Comparison of ENCODE assay signal across 29 mouse cellular contexts in the genomic region with DNA sequence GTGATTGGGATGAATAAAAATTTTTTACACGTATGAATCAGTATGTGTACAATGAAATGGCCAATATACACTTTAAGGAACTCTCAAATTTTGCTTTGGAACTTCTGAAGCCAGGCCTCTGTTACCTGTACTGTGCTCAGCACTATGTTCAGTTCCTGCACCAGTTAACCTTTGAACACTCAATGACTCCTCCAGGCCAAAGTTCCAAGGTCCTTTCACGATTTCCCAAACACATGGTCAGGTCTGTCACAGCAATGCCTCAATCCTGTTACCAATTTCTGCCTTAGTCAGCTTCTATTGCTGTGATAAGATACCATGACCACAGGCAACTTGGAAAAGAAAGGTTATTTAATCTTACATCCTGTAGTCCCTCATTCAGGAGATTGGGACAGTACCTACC. TPM values are rescaled to one million over a fixed set of nuclear protein-coding genes. Genes with fewer than 3 reads are reported as not detected.
DNase-seq lines count a peak whose midpoint lies in the region; ATAC-seq and TF ChIP-seq lines count a peak whose summit lies in the region.
"Had no signal": no experiment of that assay in that cellular context is flagged by ENCODE, and none has a peak within 500 bp of the region (broad histone marks: within the 10 kb centered on the region; RNA-seq: fewer than 3 reads in every experiment).

No protein-coding gene starts in this region.

- no peak for TF ChIP-seq POLR2A in kidney, adult 2 months (IDR thresholded peaks at IDR 0.05; ENCODE audit: low read depth, low read length)
- no peak for TF ChIP-seq POLR2A in liver, adult 2 months (IDR thresholded peaks at IDR 0.05; ENCODE audit: extremely low read depth, insufficient read depth, low read length)

- no peaks in the 10 kb centered on the region for H3K9me3 ChIP-seq in kidney, embryonic 14.5 days (ENCODE audit: control insufficient read depth, low read length)
- H3K9me3 ChIP-seq: embryonic facial prominence, embryonic 13.5 days; embryonic facial prominence, embryonic 15.5 days; forebrain, embryonic 10.5 days; forebrain, embryonic 12.5 days had no signal

- H3K79me2 ChIP-seq in liver, adult 2 months (ENCODE audit: control insufficient read depth, insufficient read depth, low read length), result no peaks in the 10 kb centered on the region

- H3K27me3 ChIP-seq in kidney, adult 2 months (replicated peaks; ENCODE audit: control insufficient read depth, insufficient read depth, low read length), result no peaks in the 10 kb centered on the region
- H3K27me3 ChIP-seq in kidney, embryonic 14.5 days (ENCODE audit: control insufficient read depth, insufficient read depth, low read length), result no peaks in the 10 kb centered on the region
- no peaks in the 10 kb centered on the region for H3K27me3 ChIP-seq in liver, adult 2 months (ENCODE audit: control insufficient read depth, insufficient read depth, low read length)
- H3K27me3 ChIP-seq: embryonic facial prominence, embryonic 15.5 days had no signal

- no peak overlapping the region for H3K27ac ChIP-seq in kidney, adult 2 months (ENCODE audit: insufficient read depth, low read depth, low read length)
- no peak overlapping the region for H3K27ac ChIP-seq in kidney, embryonic 14.5 days (ENCODE audit: low read depth, low read length)
- no peak overlapping the region; the same call in 1 of the 2 replicates for H3K27ac ChIP-seq in liver, adult 2 months (replicated peaks; ENCODE audit: insufficient read depth, low read depth, low read length)
- H3K27ac ChIP-seq: embryonic facial prominence, embryonic 13.5 days; embryonic facial prominence, embryonic 15.5 days; forebrain, embryonic 10.5 days; forebrain, embryonic 12.5 days had no signal

- ATAC-seq in kidney, embryonic 14.5 days (ENCODE audit: low FRiP score, low TSS enrichment), result no peak
- ATAC-seq: forebrain, embryonic 14.5 days had no signal

- peak; percentile 66 for DNase-seq in kidney, adult 2 months
- DNase-seq in kidney, postnatal 4 days, result no peak
- DNase-seq in kidney, adult 9 months, result peak; percentile 69
- DNase-seq in liver, adult 2 months (ENCODE audit: extremely low read depth, low read depth, low spot score), result peak; percentile 87
- no peak for DNase-seq in liver
- DNase-seq: adrenal gland, adult 2 months; adrenal gland, postnatal 10 days; adrenal gland, postnatal 25 days; cerebellum, adult 11 months; cerebellum, adult 18-20 months; cerebellum, adult 8-10 months; cerebellum, adult 9-11 months; cerebellum, postnatal 14 days; cerebellum, postnatal 36 days; embryo, embryonic 11 days had no signal

- 50% methylated on average over 2 of the region's 2 CpGs for WGBS in kidney, adult 2 months
- WGBS in kidney, embryonic 14.5 days, result 78% methylated on average over 2 of the region's 2 CpGs
- 39% methylated on average over 2 of the region's 2 CpGs for WGBS in liver, adult 2 months

- no peak overlapping the region for H3K9ac ChIP-seq in kidney, embryonic 14.5 days (ENCODE audit: low read depth, low read length)
- no peak overlapping the region for H3K9ac ChIP-seq in liver, adult 2 months (ENCODE audit: low read depth, low read length)
- H3K9ac ChIP-seq: embryonic facial prominence, embryonic 13.5 days; embryonic facial prominence, embryonic 15.5 days; forebrain, embryonic 12.5 days had no signal

- no peak for TF ChIP-seq CTCF in kidney, adult 2 months (conservative IDR thresholded peaks at IDR 0.05; ENCODE audit: insufficient read depth, insufficient read length, low read depth, low read length)
- no peak for TF ChIP-seq CTCF in liver, adult 2 months (IDR thresholded peaks at IDR 0.05; ENCODE audit: low read depth, low read length)

- no peak overlapping the region for H3K4me3 ChIP-seq in kidney, adult 2 months (ENCODE audit: insufficient read depth, low read depth, low read length)
- no peak overlapping the region for H3K4me3 ChIP-seq in kidney, embryonic 14.5 days (ENCODE audit: low read length)
- H3K4me3 ChIP-seq in liver, adult 2 months (ENCODE audit: insufficient read depth, low read depth, low read length), result no peak overlapping the region
- H3K4me3 ChIP-seq: embryonic facial prominence, embryonic 13.5 days; embryonic facial prominence, embryonic 15.5 days; erythroblast, embryonic 14.5 days; forebrain, embryonic 10.5 days; forebrain, embryonic 12.5 days had no signal

- H3K36me3 ChIP-seq in kidney, adult 2 months (ENCODE audit: control insufficient read depth, insufficient read depth, low read length), result no peaks in the 10 kb centered on the region
- H3K36me3 ChIP-seq in kidney, embryonic 14.5 days (ENCODE audit: control insufficient read depth, insufficient read depth, low read length), result no peaks in the 10 kb centered on the region
- H3K36me3 ChIP-seq in liver, adult 2 months (ENCODE audit: control insufficient read depth, insufficient read depth, low read length), result no peaks in the 10 kb centered on the region
- H3K36me3 ChIP-seq: embryonic facial prominence, embryonic 13.5 days; embryonic facial prominence, embryonic 15.5 days; forebrain, embryonic 10.5 days; forebrain, embryonic 12.5 days had no signal

- H3K4me2 ChIP-seq in kidney, embryonic 14.5 days (replicated peaks; ENCODE audit: low read depth, low read length), result no peak overlapping the region
- H3K4me2 ChIP-seq: embryonic facial prominence, embryonic 13.5 days; embryonic facial prominence, embryonic 15.5 days; forebrain, embryonic 12.5 days had no signal

- no peaks in the 10 kb centered on the region for H3K4me1 ChIP-seq in kidney, adult 2 months (ENCODE audit: control insufficient read depth, insufficient read depth, low read length)
- H3K4me1 ChIP-seq in kidney, embryonic 14.5 days (ENCODE audit: control insufficient read depth, insufficient read depth, low read length), result no peaks in the 10 kb centered on the region
- H3K4me1 ChIP-seq in liver, adult 2 months (ENCODE audit: control insufficient read depth, insufficient read depth, low read length), result no peaks in the 10 kb centered on the region
- H3K4me1 ChIP-seq: embryonic facial prominence, embryonic 13.5 days; embryonic facial prominence, embryonic 15.5 days; forebrain, embryonic 10.5 days; forebrain, embryonic 12.5 days had no signal

RNA-seq across cellular contexts. Expression of a gene that starts 32.4 kb away (rescaled TPM):
- polyA plus RNA-seq in kidney, adult 2 months (2012; rRNA removed), result 0.80 TPM in 1 of 2 replicates, not detected in the other
- not detected in 2 replicates for polyA plus RNA-seq in kidney, embryonic 14.5 days (2014; fragmentation: Nextera tagmentation; extraction: Ambion mirVana)
- total RNA-seq in liver, adult 2 months (2014; rRNA removed), result not detected in 2 replicates
- polyA plus RNA-seq in liver, adult 2 months (2012; rRNA removed), result not detected in 2 replicates
- total RNA-seq: adrenal gland, adult 2 months; adrenal gland, postnatal 10 days; adrenal gland, postnatal 25 days; adrenal gland, postnatal 4 days; common myeloid progenitor, adult 5-6 weeks; ES-E14; MEL had no signal
- polyA plus RNA-seq: adrenal gland, adult 2 months; brain, embryonic 14.5 days; C2C12; embryonic facial prominence, embryonic 11.5 days; embryonic facial prominence, embryonic 13.5 days; embryonic facial prominence, embryonic 15.5 days; erythroblast, embryonic 14.5 days; forebrain, embryonic 10.5 days; forebrain, embryonic 12.5 days; forebrain, embryonic 14.5 days had no signal

RNA-seq across cellular contexts. Expression of a gene that starts 51.9 kb away (rescaled TPM):
- polyA plus RNA-seq in kidney, adult 2 months (2012; rRNA removed), result not detected in 2 replicates
- polyA plus RNA-seq in kidney, embryonic 14.5 days (2014; fragmentation: Nextera tagmentation; extraction: Ambion mirVana), result not detected in 2 replicates
- not detected in 2 replicates for total RNA-seq in liver, adult 2 months (2014; rRNA removed)
- not detected in 2 replicates for polyA plus RNA-seq in liver, adult 2 months (2012; rRNA removed)
- total RNA-seq: adrenal gland, adult 2 months; adrenal gland, postnatal 10 days; adrenal gland, postnatal 25 days; adrenal gland, postnatal 4 days; common myeloid progenitor, adult 5-6 weeks; ES-E14; MEL had no signal
- polyA plus RNA-seq: adrenal gland, adult 2 months; brain, embryonic 14.5 days; C2C12; embryonic facial prominence, embryonic 11.5 days; embryonic facial prominence, embryonic 13.5 days; embryonic facial prominence, embryonic 15.5 days; erythroblast, embryonic 14.5 days; forebrain, embryonic 10.5 days; forebrain, embryonic 12.5 days; forebrain, embryonic 14.5 days had no signal

RNA-seq across cellular contexts. Expression of a gene that starts 52.1 kb away (rescaled TPM):
- polyA plus RNA-seq in kidney, adult 2 months (2012; rRNA removed), result 0.41 and 0.48 TPM in 2 replicates
- polyA plus RNA-seq in kidney, embryonic 14.5 days (2014; fragmentation: Nextera tagmentation; extraction: Ambion mirVana), result 1.0 and 1.2 TPM in 2 replicates
- total RNA-seq in liver, adult 2 months (2014; rRNA removed), result not detected in 2 replicates
- not detected in 2 replicates for polyA plus RNA-seq in liver, adult 2 months (2012; rRNA removed)
- total RNA-seq: adrenal gland, adult 2 months; adrenal gland, postnatal 25 days; common myeloid progenitor, adult 5-6 weeks; MEL had no signal
- polyA plus RNA-seq: C2C12; erythroblast, embryonic 14.5 days; forebrain, embryonic 10.5 days had no signal

Comparison
In these comparisons a context has a peak if more than half of its experiments do, and no peak if none do; other contexts are left out.
1. DNase-seq: peak in kidney, adult 2 months (single experiment), kidney, adult 9 months (single experiment) and liver, adult 2 months (single experiment); none in kidney, postnatal 4 days (0 of 2) and liver (single experiment).